Mouse (Mus musculus): ENCODE results near the gene Fam43a.

DNA sequence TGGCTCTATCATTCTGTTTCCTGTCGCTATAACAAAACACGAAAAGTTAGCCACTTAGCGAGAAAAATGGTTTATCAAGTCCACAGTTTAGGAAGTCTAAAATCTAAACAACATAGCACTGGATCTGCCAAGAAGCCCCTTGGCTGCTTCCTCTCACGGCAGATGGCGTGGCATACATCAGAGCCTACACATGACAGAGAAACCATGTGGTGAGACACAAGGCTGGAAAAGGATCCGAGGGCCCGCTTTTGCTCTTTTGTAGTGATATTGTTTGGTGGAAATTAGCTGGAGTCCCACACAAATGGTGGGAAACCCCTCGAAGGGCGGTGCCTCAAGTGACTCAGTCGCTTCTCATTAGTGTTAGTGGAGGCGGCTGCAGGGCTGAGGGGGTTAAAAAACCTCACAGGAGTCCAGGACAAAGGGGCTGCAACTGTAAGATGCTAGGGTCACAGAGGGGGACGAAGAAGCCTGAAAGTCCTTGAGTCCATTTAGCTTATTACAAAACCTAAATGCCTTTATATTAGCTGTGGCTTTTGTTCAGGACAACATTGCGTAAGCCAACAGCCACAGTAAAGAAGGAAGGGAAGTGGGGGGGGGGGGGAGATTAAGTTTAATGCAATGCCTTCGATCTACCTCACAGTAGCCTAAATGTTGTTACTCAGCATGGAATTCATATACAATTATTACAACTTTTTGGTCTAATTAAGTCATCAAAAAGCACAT lies 3.5 kb upstream of the Fam43a start:
- no peak for TF ChIP-seq CTCF (IDR thresholded peaks at IDR 0.05; ENCODE audit: low read depth)
- no peak for TF ChIP-seq EP300 (IDR thresholded peaks at IDR 0.05; ENCODE audit: low read depth)
